Mouse (Mus musculus) embryo, embryonic 11 days (tissue): Measurements from ENCODE around the gene Sytl3.
"Not testable (repeated sequence)": the region's sequence is repeated elsewhere in the genome, so short reads cannot be mapped to it uniquely, and the experiment has no call there.

Source experiments
- DNase-seq: peaks from one replicate; pipeline ENCODE4 v3.0.0-alpha.2; 2015

Sytl3 gene

GRCm38 (mm10) chr17:6658801-6659200 lies at the start of gene Sytl3:
Sytl3 (plus strand) TSS chr17:6659093.
- not testable (repeated sequence) for DNase-seq

DNA sequence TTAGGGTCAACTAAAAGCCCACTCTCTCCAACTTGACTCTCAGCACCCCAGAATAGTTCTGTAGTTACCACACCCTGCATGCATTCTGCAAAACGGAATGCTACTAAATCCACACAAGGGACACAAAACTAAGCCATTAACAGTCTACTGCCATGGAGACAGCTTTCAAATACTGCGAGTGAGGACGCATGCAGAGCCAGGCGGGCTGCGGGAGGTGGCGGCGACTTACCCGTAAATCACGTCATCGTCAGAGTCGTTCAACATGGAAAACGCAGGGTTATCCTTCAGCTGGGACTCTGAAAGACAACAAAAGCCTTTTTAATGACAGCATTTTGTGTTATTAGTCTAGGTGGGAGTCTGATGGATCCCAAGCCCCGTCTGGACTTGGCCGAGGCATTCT lies 45.4 kb upstream of the Sytl3 start:
- DNase-seq, result not testable (repeated sequence)

DNA sequence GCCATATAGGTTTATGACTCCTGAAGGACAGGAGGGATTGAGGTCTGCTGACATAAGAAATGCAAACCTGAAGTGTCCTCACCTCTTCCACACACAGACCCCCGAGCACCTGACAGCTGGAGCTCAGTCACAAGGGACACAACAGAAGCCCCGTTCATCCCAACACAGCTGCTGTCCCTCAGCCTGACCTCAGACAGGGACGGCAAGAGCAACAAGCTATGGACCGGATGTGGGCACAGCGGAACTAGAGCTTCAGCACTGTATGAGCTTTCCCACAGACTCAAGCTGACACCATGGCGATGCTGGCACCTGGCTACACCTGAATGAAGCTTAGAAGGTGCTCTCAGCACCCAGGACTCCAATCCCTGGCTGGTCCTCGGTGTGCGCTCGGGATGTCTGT lies 44.6 kb upstream of the Sytl3 start:
- DNase-seq, result not testable (repeated sequence)

GRCm38 (mm10) chr17:6616731-6617130 lies 42.2 kb upstream of the Sytl3 start:
- DNase-seq, result not testable (repeated sequence)

DNA sequence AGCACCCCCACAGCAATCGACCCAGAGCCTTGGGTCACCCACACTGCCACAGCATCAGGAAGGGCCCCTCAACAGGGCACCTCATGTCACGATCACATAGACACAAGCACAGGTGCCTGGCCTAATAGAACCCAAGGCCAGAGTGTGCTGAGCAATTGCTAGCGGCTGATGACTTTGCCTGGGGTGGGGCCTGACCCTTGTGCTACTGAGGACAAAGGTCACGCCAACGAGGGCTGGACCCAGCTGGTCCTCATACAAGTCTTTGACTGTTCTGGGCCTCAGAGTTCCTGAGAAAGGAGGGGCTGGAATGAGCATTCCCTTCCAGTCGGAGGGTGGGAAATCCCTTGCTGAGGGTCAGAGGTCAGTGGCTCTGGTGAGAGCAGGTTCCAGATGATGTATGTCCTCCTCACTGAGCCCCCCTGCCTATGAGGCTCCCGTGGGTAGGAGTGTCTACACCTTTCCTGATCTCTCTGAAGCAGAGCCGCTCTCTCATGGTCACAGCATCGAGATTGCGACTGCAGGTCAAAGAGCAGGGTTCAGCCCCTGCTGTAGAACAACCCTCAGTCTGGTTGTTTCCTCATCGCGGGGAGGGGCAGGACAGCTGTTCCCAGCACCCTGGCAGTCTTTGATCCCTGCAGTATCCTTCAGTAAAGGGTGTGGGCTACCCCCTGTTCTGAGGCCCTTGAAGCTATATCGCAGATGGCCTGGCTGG lies 41.0 kb upstream of the Sytl3 start:
- not testable (repeated sequence) for DNase-seq

- not testable (repeated sequence) for DNase-seq
Observed at GRCm38 (mm10) chr17:6619271-6619670, 39.6 kb upstream of the Sytl3 start.

- DNase-seq, result not testable (repeated sequence)
Observed at GRCm38 (mm10) chr17:6620035-6620434, 38.9 kb upstream of the Sytl3 start.

DNA sequence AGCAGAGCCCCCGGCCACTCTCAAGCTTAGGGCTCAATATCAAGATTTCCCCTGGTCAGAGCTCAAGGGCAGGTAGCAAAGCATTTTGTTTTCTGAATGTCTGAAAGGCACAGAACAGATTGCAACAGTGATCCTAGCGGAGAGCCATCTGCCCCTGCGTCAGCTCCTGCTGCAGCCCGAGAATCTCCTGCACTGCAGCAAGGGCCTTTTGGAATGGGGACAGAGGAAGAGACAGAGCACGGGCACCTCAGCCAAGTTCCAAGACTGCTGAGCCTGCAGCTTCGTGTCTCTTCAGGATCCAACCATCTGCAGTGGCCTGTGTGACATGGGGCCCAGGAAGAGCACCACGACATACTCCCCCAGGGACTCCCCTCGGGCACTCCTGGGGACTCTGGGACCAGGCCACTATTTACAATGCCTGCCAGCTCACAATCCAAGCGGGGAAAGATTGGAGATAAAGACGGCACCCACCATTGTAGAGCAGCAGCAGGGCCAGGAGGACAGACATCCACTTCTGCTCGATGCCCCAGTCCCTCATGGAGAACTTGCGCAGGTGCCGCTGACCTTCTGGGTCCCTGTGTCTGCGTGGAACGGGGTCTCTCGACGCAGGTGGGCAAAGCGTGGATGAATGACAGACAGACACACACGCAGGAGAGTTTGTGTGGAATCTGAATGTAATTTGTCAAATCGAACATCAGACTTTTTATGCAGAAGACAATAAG lies 38.0 kb upstream of the Sytl3 start:
- not testable (repeated sequence) for DNase-seq

DNA sequence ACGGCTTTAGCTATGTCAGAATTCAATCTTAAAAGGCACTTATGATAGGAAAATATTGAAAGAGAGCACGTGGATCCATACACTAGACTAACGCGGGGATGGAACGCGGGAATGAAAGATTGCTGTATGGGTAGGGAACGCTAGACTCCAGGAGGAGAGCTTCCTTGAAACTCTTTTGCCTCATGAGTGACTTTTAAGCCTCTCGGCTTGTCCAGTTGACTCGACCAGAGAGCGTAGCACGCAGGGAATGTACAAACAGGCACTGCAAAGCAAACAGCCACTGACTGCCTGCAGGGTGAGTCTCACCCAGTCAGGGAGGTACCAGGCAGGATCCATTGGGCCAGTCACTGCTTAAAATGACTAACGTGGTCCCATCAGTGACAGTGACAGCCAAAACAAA lies 36.9 kb upstream of the Sytl3 start:
- not testable (repeated sequence) for DNase-seq

- not testable (repeated sequence) for DNase-seq
Observed at GRCm38 (mm10) chr17:6624926-6625558, 33.9 kb upstream of the Sytl3 start.

- not testable (repeated sequence) for DNase-seq
Observed at GRCm38 (mm10) chr17:6630398-6630797, 28.5 kb upstream of the Sytl3 start.

DNA sequence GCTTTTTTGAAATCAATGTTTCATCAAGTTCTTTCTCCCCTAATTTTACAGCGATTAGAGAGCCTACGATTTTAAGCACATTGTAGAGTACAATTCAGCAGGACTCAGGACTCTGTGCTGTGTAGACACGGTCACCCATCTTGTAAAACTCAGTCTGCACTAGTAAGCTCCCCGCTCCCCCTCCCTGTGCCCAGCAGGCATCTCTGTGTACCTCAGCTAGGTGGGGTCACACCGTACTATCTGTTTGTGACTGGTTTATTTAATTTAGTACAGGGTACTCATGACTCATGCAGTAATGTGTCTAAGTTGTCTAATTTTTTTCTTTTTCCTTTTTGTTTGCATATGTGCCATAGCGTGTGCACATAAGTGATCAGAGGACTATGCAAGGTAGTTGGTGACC lies 26.0 kb upstream of the Sytl3 start:
- DNase-seq, result not testable (repeated sequence)

DNA sequence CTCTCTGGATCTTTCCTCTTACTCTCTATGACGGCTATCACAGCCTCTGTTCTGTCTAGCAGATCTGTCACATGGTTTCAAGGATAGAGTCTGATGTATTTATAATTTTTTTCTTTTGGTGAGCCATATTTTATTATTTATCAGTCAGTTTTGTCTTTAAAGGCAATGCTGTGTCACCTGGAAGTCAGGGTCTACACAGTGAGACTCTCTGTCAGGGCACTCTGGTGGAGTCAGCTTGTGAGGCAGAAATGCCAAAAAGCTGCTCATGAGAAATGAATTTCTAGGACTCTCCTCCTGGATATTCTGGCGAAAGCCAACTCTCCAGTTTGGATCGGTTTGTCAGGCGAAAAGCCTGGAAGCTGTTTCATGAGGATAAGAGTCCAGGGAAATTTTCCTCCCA lies 23.1 kb upstream of the Sytl3 start:
- not testable (repeated sequence) for DNase-seq

DNA sequence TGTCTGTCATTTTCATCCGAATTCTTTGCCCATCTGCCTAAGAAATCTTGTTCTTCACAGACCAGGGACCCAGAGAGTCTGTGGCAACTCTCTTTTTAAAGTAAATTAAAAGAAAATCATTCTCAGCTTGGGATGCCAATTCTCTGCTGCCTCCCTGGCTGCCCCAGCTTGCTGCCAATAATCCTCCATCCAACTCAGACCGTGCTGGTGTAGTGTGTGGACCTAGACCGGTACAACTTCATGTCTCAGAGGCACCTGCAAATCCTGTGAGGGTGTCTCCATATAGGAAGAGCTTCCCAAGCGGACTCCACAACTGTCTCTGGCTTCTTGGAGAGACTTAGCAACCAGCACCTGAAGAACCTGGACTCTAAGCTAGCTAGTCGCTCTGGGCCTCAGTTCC lies 22.0 kb upstream of the Sytl3 start:
- DNase-seq, result no peak

- DNase-seq, result not testable (repeated sequence)
Observed at GRCm38 (mm10) chr17:6637434-6637833, 21.5 kb upstream of the Sytl3 start.

DNA sequence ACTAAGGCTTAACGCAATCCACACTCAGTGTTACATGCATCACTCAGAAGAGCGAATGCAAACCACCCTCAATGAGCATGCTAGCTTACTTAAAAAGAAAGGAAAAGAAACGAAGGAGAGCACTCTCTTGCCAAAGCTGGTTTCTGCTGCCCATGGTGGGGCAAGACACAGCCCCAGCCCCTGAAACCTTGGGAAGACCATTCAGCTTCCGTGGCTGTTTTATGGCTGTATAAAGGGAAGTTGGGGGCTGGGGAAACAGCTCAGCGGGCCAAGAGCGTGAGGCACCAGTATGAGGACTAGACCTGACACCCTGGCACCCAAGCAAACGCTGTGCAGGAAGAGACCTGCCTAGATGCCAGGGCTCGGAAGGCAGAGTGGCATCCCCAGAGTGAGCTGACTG lies 20.4 kb upstream of the Sytl3 start:
- DNase-seq, result not testable (repeated sequence)

DNA sequence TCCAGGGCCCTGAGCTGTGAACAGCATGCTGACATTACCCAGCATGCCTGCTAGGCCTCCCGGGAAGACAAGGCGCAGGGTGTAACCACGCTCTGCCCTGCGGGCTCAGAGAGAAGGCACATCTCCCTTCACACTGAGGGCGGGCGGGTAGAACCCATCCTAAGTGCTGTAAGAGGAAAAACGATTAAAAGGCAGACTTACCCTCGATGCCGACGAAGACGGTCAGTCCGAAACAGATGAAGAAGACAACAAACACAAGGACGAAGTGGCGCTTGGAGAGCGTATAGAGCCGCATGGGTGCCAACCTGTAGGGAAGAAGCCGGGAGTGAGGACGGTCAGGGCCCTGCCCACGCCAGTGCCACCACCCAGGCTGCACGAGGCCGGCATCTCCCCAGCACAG lies 19.4 kb upstream of the Sytl3 start:
- not testable (repeated sequence) for DNase-seq

DNA sequence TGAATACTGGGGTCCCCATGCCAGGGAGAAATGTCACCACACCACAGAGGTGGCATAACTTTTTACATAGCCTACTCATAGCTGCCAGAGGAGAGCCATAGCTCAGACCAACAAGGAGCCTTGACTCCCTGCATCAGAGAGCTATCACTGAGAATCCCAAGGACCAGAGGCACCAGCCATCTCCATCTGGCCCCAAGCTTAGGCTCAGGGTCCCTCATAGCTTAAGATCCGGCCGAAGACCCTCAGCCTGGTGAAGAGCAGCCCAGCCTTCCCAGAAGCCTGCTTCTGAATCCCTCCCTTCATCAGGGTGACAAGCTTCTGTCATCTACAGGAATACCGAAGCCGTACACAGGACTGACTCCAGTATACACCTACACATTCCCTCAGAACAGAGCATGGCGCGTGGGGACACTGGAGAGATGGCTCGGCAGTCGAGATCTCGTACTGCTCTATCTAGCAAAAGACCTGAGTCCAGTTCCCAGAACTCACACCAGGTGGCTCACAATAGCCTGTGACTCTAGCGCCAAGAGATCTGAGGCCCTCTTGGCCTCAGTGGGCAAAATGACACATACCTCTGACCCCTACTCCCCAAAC lies 18.8 kb upstream of the Sytl3 start:
- DNase-seq, result not testable (repeated sequence)

DNA sequence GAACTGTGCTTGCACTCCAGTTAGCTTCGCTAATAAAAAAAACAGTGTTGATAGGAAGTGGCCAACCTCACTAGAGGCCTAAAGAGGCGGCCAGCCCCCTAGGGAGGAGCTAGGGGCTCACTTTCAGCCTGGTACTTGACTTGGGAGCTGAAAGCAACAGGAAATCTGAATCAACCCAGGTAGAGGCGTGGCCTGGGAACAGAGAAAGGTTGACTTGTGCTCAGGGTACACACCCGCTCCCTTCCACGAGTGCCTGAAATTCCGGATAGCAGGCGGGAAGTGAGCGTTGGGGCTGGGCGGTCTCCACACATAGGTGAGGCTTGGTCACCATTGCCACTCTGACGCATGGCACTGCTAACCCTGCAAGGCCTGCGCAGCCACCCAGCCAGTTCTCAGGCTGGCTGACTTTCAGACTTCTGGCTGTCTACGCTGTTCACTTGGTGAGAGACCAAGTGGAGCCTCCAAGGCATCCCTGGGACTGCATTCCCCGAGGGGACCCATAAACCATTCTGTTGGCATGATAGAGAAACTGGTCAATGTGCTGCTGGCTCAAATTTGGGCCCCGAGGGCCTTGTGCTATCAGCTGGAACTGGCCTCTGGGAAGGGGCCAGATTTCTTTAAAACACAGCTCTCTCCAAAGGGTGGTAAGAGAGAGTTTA lies 18.0 kb upstream of the Sytl3 start:
- DNase-seq, result not testable (repeated sequence)

- not testable (repeated sequence) for DNase-seq
Observed at GRCm38 (mm10) chr17:6644210-6644609, 14.7 kb upstream of the Sytl3 start.

GRCm38 (mm10) chr17:6644673-6645072 lies 14.2 kb upstream of the Sytl3 start:
- DNase-seq, result not testable (repeated sequence)

GRCm38 (mm10) chr17:6645668-6646067 lies 13.2 kb upstream of the Sytl3 start:
- not testable (repeated sequence) for DNase-seq

- not testable (repeated sequence) for DNase-seq
Observed at GRCm38 (mm10) chr17:6646841-6647240, 12.1 kb upstream of the Sytl3 start.
